Mouse (Mus musculus) hindbrain, postnatal 0 days (tissue): ENCODE results near the gene Nrxn1. TPM values are rescaled to one million over a fixed set of nuclear protein-coding genes. Genes with fewer than 3 reads are reported as not detected.
A peak's percentile ranks its signal among the peaks of the same experiment; 100 is the strongest.

ENCODE experiments used
- ATAC-seq: fragments of 200-750 bp; cut with Nextera tagmentation; 2 replicates; pipeline ENCODE4 v1.8.0; 2017; ENCODE audit warnings: mild to moderate bottlenecking, moderate TSS enrichment, moderate library complexity
- DNase-seq: peaks from one replicate; pipeline ENCODE4 v3.0.0-alpha.2; 2015; ENCODE audit warnings: low spot score
- H3K27ac ChIP-seq: fragments of 300-500 bp; sonication (generic); 2 replicates; pipeline ENCODE4 v1.5.1; 2014; ENCODE audit warnings: mild to moderate bottlenecking
- H3K27me3 ChIP-seq: fragments of 300-500 bp; sonication (generic); 2 replicates; pipeline ENCODE4 v1.6.1; 2014; ENCODE audit warnings: low read length, mixed read lengths; ENCODE audit not compliant: insufficient read depth
- H3K36me3 ChIP-seq: fragments of 300-500 bp; sonication (generic); 2 replicates; pipeline ENCODE4 v1.6.1; 2014; ENCODE audit warnings: low read length, mixed read lengths; ENCODE audit not compliant: insufficient read depth
- H3K4me1 ChIP-seq: fragments of 300-500 bp; sonication (generic); 2 replicates; pipeline ENCODE4 v1.6.1; 2014; ENCODE audit warnings: antibody characterized with exemption, low read length, mixed read lengths; ENCODE audit not compliant: insufficient read depth
- H3K4me2 ChIP-seq: fragments of 300-500 bp; sonication (generic); 2 replicates; pipeline ENCODE4 v1.6.1; 2014; ENCODE audit warnings: low read depth, mild to moderate bottlenecking, low read length, moderate library complexity, mixed read lengths
- H3K4me3 ChIP-seq: fragments of 300-500 bp; sonication (generic); 2 replicates; pipeline ENCODE4 v1.5.1; 2014; ENCODE audit warnings: low read length
- H3K9ac ChIP-seq: fragments of 300-500 bp; sonication (generic); replicated peaks from 2 replicates; pipeline ENCODE4 v1.6.1; 2014; ENCODE audit warnings: mild to moderate bottlenecking, low read length, moderate library complexity, mixed read lengths
- H3K9me3 ChIP-seq: fragments of 300-500 bp; sonication (generic); 2 replicates; pipeline ENCODE4 v1.6.1; 2016; ENCODE audit warnings: low read length, mixed read lengths
- CTCF ChIP-seq: IDR thresholded peaks from 2 replicates; pipeline ENCODE4 v1.5.1; 2016; ENCODE audit warnings: antibody characterized with exemption, control low read depth, low read depth
- WGBS: fragments of 180-500 bp; shearing (Covaris S2); extraction: QIAGEN DNeasy Blood & Tissue Kit; methylation state at CpG from one replicate; pipeline ENCODE4 v1.1.7; 2014; 5-methylcytosine and 5-hydroxymethylcytosine counted together
- polyA plus RNA-seq: library from polyadenylated mRNA; unstranded; fragments of >200 nt; fragmentation: Nextera tagmentation; extraction: Ambion mirVana; gene quantifications from 2 replicates; pipeline ENCODE4 v1.2.1, GENCODE M21; 2015
- total RNA-seq: library from RNA; depleted of rRNA; stranded (reverse); fragments of >200 nt; gene quantifications from 2 replicates; pipeline ENCODE4 v1.2.3, GENCODE M21; 2014

The Nrxn1 gene
- total and polyA plus RNA-seq, 2 experiments from 2014 or later = 217 to 487 TPM

DNA sequence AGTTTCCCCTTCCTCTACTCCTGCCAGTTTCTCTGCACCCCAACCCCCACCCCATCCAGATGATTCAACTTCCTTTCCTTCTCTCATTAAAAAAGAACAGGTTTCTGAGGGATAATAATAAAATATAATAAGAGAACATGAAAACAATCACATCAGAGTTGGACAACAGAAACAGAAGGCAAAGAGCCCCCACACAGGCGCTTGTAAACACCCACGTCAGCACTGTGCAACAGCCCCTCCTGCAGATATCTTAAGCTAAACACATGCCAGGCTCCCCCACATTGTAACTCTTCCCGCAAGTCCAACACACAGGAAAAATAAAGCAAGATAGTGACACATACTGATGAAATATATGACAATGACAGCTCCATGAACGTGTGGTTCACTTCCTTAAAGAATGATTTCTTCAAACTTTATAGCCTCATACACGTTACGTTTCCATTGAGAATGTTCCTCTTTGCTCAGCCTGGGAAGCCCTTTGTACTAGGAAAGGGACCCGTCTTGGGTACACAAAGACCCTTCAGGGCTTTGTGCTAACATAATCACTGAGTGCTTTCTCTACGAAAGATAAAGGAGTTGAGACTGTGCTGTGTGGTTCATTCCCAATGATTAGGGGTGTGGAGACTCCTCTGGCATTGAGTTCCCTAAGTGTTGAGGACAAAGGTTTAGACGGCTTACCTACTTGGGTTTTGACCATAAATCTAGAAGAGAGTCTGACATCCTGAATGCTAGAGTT is 497.9 kb downstream of the Nrxn1 start:
- DNase-seq (no peak), ATAC-seq (no peak)
- Histone ChIP-seq H3K4me3 (no peak overlapping the region), H3K36me3 (peaks cover 6% of the 10 kb centered on the region; the same call in 1 of the 2 replicates), H3K4me1 (no peaks in the 10 kb centered on the region), H3K9me3 (no peaks in the 10 kb centered on the region), H3K4me2 (no peak overlapping the region), H3K27me3 (no peaks in the 10 kb centered on the region), H3K27ac (no peak overlapping the region), H3K9ac (no peak overlapping the region)
- WGBS = 44% methylated on average over 9 of the region's 9 CpGs
- no peak for TF ChIP-seq CTCF

DNA sequence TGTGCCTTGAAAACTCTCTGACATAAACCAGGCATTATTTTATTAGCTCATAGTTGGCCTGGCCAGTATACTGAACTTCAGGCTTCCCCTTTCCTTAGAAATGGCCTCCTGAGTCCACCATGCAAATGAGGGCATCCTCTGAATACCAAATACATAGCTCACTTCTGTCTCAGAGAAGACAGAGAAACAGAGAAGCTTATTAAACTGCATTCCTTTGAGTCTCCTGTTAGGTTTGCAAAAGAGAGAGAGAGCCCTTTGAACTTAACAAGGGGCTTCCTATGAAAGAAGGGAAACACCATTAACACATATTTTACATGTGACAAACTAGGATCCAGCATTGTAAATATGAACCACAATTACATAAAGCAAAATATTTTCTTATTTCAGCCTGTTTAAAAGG is 506.0 kb downstream of the Nrxn1 start:
- Histone ChIP-seq H3K36me3 (peaks cover 4% of the 10 kb centered on the region; the same call in 1 of the 2 replicates), H3K27ac (no peak overlapping the region), H3K9ac (no peak overlapping the region), H3K9me3 (no peaks in the 10 kb centered on the region), H3K4me1 (no peaks in the 10 kb centered on the region), H3K4me3 (no peak overlapping the region), H3K27me3 (no peaks in the 10 kb centered on the region), H3K4me2 (no peak overlapping the region)
- no peak for DNase-seq
- no peak for TF ChIP-seq CTCF
- no peak for ATAC-seq

DNA sequence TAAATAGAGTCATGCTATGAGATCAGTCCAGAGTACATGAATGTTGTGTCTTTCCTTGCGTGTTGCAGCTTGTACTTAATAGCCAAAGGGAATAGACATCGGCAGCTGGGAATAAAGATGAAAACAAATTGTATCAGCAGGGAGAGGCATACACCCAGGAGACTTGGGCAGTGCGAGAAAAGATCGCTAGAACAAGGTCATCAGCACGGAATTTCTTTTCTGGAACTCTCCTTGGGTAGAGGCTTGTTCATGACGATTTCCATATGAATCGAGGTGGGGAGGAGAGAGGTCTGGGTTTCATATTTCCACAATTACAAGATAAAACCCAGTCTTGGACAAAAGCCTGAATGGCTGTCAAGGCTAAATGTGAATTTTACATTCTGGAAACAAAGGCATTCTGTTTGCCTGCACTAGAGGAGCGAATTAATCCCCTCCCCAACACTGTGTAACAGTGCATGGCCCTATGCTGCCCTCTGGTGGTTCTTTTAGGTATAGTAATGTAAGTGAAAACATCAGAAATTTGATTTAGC is 508.1 kb downstream of the Nrxn1 start:
- H3K27me3 ChIP-seq = no peaks in the 10 kb centered on the region
- H3K36me3 ChIP-seq = peaks cover 4% of the 10 kb centered on the region; the same call in 1 of the 2 replicates
- peak; percentile 98 for TF ChIP-seq CTCF
- 10% methylated on average over 8 of the region's 8 CpGs for WGBS
- DNase-seq = peak; percentile 94
- no peak overlapping the region; the same call in 1 of the 2 replicates for H3K9ac ChIP-seq
- H3K4me1 ChIP-seq = no peaks in the 10 kb centered on the region
- peak overlapping the region; percentile 69 for H3K27ac ChIP-seq
- no peak overlapping the region for H3K4me3 ChIP-seq
- peak overlapping the region; percentile 43 for H3K4me2 ChIP-seq
- ATAC-seq = peak; percentile 94
- H3K9me3 ChIP-seq = no peaks in the 10 kb centered on the region

DNA sequence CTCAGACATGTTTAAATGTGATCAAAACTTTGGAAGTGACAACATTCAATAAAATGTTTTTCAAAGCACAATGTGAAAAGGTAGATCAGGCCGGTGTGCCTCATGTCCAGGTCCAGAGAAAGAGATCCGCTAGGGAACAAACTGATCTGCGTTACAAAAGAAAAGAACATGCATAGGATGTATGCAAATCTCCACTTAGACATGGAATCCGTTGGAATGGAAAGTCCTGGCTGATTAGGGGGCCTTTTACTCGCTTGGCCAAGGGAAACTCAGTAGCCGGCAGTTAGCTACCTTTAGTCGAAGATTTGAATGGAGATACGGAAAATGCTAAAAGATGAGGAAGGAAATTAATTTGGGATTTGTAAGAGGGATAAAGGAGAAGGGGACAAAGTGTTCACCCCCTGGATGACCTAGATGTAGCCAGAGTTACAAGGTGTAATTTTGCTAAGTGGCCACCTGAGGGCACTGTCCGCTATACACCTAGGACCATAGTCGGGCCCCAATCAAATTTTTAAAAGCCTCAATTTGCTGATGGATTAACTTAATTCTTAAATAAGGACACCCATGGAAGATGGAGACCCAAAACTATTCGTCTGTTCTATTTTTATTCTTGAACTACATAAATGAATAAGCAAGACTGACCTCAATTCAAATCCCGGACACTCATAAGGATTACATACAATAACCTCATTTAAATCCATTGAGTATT is 508.9 kb downstream of the Nrxn1 start:
- Histone ChIP-seq H3K4me3 (no peak overlapping the region), H3K9ac (no peak overlapping the region), H3K4me1 (no peaks in the 10 kb centered on the region), H3K36me3 (peaks cover 4% of the 10 kb centered on the region; the same call in 1 of the 2 replicates), H3K9me3 (no peaks in the 10 kb centered on the region), H3K27ac (peak overlapping the region; percentile 69; the same call in 1 of the 2 replicates), H3K4me2 (no peak overlapping the region), H3K27me3 (no peaks in the 10 kb centered on the region)
- ATAC-seq = peak; percentile 48; the same call in 1 of the 2 replicates
- WGBS = 48% methylated on average over 12 of the region's 12 CpGs
- peak; percentile 70 for DNase-seq
- TF ChIP-seq CTCF = peak; percentile 73

DNA sequence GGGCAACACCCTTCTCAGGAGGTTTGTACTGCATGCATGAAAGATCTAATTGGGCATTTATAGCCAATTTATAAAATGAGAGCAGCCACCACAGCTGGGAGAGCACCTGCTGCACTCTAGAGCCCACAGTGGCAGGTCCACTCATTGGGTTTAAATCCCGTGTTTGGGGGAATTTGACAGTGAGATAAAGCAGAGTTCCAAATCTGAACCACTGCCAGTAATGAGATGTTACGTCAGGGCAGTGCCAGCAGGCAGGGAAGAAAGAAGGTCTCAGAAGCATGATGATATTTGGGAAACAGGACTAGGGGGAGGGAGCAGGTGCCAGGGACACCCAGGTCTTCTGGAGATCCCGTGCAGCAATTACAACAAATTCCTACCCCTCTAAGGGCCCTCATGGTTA is 509.7 kb downstream of the Nrxn1 start:
- Histone ChIP-seq H3K9ac (no peak overlapping the region), H3K4me1 (no peaks in the 10 kb centered on the region), H3K36me3 (no peaks in the 10 kb centered on the region), H3K9me3 (no peaks in the 10 kb centered on the region), H3K27me3 (no peaks in the 10 kb centered on the region), H3K4me3 (no peak overlapping the region), H3K4me2 (no peak overlapping the region), H3K27ac (no peak overlapping the region)
- TF ChIP-seq CTCF = no peak
- ATAC-seq = no peak
- 39% methylated on average over 3 of the region's 3 CpGs for WGBS
- DNase-seq = peak; percentile 24

DNA sequence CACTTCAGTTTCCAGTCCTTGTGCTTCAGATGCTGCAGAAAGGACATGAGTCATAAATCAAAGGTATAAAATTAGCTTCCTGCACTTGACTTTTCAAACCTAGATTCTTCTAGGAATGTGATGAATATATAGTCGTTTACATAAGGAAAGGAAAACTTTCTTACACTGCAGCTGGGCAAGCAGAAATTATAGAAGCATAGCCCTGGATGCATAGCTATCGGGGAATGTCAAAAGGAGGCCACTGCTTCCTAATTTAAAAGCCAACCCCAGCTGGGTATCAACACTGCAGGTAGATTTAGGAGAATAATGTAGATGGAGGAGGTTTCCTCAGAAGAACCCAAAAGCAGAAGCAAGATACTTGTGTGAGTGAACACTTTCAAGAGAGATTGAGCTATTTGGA is 523.0 kb downstream of the Nrxn1 start:
- Histone ChIP-seq H3K36me3 (no peaks in the 10 kb centered on the region), H3K4me3 (no peak overlapping the region), H3K4me2 (no peak overlapping the region), H3K27ac (no peak overlapping the region), H3K27me3 (no peaks in the 10 kb centered on the region), H3K4me1 (no peaks in the 10 kb centered on the region), H3K9ac (no peak overlapping the region), H3K9me3 (no peaks in the 10 kb centered on the region)
- no peak for TF ChIP-seq CTCF
- DNase-seq = no peak
- WGBS = 82% methylated on average over 2 of the region's 2 CpGs
- no peak for ATAC-seq

DNA sequence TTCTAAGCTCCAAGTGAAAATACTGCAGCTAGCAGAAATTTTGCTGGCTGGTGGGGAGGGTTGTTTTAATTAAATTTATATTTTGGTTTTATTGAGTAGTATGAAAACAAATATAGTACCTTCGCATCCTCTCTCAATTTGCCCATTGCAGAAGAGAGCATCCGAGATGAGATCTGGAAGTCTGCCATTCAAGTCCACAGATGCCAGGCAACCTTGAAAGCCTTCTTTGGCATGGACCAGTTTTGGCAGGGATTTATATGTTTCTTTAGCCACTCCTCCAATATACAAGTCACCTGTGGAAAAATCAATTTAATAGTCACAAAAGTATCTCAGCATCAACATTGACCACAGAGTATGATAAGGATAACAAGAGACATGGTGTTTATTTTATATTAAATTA is 527.7 kb downstream of the Nrxn1 start:
- ATAC-seq = no peak
- no peaks in the 10 kb centered on the region for H3K4me1 ChIP-seq
- no peaks in the 10 kb centered on the region for H3K36me3 ChIP-seq
- TF ChIP-seq CTCF = no peak
- peak; percentile 35 for DNase-seq
- H3K27me3 ChIP-seq = no peaks in the 10 kb centered on the region
- H3K4me3 ChIP-seq = no peak overlapping the region
- WGBS = 54% methylated on average over 2 of the region's 2 CpGs
- no peak overlapping the region for H3K27ac ChIP-seq
- no peaks in the 10 kb centered on the region for H3K9me3 ChIP-seq
- H3K4me2 ChIP-seq = no peak overlapping the region
- H3K9ac ChIP-seq = no peak overlapping the region
